Mouse (Mus musculus): ENCODE measurements at regions not wholly inside any gene's neighbourhood (a gene's known extent, or its start where the extent isn't known, plus 50 kb on each side); places are given as distances from the start of the nearest gene placed in this dataset.

- TF ChIP-seq CTCF (IDR thresholded peaks at IDR 0.05; ENCODE audit: control insufficient read depth, insufficient read depth, low read length) (no peak), POLR2A (IDR thresholded peaks at IDR 0.05; ENCODE audit: borderline replicate concordance, control insufficient read depth, low read depth, low read length) (no peak)
Observed at GRCm38 (mm10) chr15:61355344-61355743, 432.5 kb upstream of the A1bg start.
